Mouse (Mus musculus) brain, embryonic 18.5 days (tissue): ENCODE data around the gene Pink1.

Experiments used
- DNase-seq: peaks from one replicate; pipeline ENCODE4 v3.0.0-alpha.2; 2012; ENCODE audit warnings: low read depth, low spot score

The Pink1 gene

GRCm38 (mm10) chr4:138313795-138314194 is 12.3 kb downstream of the Pink1 start:
- no peak for DNase-seq

GRCm38 (mm10) chr4:138313021-138313420 is 13.1 kb downstream of the Pink1 start:
- DNase-seq = no peak

DNA sequence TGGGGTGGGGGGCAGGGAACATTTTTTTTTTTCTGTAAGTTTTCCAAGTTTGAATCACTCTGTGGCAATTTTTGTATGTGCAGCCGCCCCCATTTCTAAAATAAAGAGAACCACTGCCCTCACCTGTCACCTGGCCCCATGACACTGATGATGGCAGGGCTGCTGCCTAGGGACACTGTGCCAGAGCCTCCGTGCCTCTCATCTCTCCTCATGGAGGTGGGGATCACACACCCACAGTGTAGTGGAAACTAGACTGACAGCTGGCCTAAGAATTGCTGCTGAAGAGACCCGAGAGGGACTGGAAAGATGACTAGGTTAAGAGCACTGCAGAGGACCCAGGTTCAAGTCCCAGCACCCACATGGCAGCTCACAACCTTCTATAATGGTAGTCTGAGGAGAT is 14.0 kb downstream of the Pink1 start:
- DNase-seq = no peak

GRCm38 (mm10) chr4:138311595-138311994 is 14.5 kb downstream of the Pink1 start:
- DNase-seq = no peak

DNA sequence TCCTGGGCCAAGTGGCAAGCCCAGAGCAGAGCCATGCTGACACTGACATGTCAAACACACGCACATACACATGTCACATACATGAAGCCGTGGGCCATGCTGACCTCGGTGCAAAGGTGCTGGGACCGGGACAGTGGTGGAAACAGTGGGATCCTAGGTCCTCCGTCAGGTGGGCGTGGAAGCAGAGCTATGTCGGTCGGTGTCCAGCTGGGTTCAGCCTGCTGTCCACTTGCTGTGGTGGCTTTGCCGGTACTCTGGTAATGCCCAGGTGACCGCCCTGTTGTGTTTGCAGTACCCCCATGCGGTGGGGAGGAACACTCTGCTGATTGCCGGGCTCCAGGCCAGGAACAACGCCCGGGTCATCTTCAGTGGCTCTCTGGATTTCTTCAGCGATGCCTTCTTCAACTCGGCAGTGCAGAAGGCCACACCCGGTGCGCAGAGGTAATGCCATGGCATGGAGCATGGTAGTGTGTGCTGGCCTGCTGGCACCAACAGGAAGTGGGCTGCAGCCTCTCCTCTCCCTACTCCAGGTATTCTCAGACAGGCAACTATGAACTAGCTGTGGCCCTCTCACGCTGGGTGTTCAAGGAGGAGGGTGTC is 15.7 kb downstream of the Pink1 start:
- no peak for DNase-seq

DNA sequence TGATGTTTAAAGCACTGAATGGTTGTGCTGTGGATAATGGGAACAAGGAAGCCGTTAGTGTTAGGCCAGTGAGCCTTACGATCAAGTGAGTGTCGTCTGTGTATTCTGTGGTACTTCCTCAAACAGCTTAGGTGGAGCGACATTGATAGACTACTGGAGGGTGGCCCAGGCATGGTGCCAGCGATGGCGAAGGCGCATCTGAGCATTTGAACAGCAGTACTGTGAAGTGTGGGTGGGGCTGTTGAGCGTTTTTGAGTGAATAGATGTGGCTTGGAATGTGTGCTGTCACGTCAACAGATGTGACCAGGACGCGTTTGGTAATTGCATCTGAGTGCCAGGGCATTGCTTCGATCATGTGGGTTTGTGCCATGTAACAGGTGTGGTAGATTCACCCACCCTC is 18.4 kb downstream of the Pink1 start:
- no peak for DNase-seq

DNA sequence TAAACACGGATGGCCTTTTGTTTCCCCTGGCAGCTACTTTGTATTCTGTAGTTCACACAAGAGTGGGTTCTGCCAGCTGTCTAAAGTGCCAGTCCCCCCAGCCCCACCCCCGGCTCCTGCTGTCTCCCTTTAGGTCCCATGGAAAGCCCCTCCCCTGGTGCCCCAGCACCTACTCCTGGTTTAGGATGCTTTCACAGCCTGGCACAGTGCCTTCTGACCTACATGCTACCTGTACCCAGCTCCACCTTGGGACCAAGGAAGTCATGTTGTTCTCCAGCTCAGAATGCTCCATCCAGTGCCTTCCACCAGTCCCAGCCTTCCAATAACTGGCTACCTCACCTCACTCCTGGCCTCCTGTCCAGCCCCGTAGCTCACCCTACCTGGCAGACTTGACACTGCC is 19.1 kb downstream of the Pink1 start:
- no peak for DNase-seq

GRCm38 (mm10) chr4:138304340-138305104 is 21.6 kb downstream of the Pink1 start, which contains the start of gene Ddost:
TSS of gene Ddost (plus strand) at chr4:138304730.
- peak; percentile 99 for DNase-seq

DNA sequence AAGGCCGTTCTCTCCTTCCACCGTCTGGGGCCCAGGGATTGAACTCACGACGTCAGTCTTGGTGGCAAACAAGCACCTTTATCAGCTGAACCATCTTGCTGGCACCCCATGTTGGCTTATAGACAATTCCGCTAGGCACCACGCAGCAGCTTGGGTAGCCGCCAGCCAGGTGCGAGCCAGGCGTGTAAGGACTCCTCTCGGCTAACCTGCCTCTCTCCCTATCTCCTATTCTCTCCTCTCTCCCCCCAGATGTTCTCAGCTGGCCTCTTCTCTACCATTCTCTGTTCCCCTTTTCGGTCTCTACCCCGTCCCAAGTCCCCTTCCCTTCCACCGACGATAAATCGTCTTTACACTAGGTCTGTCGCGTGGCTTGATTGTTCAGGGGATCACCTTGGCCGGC is 22.4 kb downstream of the Pink1 start:
- DNase-seq = no peak

DNA sequence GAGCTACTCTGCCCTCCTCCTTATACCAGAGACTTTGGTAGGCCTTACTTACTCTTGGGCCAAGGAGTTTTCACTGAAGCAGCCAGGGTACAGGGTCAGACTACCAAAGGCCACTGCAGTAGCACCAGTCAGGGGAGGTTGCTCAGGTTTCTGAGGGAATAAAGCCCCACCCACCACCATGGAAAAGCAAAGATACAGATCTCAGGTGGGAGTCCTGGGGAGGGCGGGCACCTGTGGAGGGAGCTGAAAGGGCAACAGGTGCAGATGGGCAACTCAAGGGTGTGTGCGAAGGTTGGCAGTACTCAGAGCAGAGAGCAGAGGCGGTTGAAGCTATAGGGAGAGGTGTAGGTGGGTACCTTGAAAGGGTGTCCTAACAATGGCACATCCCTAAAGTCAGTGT is 23.1 kb downstream of the Pink1 start:
- no peak for DNase-seq

- no peak for DNase-seq
Measured at GRCm38 (mm10) chr4:138301271-138301780, 24.8 kb downstream of the Pink1 start.

- no peak for DNase-seq
Measured at GRCm38 (mm10) chr4:138293949-138294550, 32.1 kb downstream of the Pink1 start.

GRCm38 (mm10) chr4:138293261-138293948 is 32.7 kb downstream of the Pink1 start:
- peak; percentile 39 for DNase-seq

DNA sequence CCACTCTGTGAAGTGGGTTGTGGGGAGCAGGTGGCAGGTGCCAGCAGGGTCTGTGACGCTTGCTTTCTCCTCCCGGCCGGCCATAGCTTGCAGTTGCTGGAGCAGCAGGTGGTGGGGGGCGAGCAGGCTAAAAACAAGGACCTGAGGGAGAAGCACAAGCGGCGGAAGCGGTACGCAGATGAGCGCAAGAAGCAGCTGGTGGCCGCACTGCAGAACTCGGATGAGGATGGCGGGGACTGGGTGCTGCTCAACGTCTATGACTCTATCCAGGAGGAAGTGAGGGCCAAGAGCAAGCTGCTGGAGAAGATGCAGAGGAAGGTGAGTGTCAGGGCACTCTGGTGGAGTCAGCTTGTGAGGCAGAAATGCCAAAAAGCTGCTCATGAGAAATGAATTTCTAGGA is 34.1 kb downstream of the Pink1 start:
- no peak for DNase-seq

DNA sequence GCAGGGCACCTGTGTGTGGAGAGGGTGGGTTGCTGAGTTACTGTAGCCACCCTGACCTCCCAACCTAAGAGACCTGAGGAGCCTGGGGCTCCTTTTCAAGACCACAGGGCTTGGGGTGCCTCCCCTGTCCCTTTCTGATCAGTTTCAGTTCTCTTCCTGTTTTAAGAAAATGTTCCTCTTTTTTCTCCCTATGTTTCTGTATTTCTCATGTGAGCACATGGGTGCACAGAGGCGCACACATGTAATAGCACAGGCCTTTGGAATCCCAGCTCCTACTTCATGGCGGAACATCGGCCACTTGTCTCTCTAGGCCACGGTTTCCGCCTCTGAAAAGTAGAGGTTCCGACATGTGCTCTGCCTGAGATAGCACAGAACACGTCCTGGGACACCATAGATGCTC is 37.4 kb downstream of the Pink1 start:
- no peak for DNase-seq

- DNase-seq = no peak
Measured at GRCm38 (mm10) chr4:138286411-138286810, 39.7 kb downstream of the Pink1 start.

DNA sequence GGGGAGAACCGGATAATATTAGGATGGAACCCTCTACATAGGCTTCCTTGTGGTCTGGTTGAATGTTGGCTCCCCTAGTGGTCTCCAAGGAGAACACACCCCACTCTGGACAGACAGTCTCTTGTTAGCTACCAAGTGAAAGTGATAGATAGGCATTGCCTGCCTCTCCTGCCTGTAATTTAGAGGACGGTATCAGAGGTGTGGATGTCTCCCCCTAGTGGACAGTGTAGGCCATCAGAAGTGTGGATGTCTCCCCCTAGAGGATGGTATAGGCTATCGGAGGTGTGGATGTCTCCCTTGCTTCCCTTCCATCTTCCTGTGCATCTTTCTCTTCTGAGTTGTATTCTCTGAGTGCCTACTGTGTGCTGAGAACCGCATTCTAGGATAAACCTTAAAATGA is 43.3 kb downstream of the Pink1 start:
- DNase-seq = peak; percentile 30

DNA sequence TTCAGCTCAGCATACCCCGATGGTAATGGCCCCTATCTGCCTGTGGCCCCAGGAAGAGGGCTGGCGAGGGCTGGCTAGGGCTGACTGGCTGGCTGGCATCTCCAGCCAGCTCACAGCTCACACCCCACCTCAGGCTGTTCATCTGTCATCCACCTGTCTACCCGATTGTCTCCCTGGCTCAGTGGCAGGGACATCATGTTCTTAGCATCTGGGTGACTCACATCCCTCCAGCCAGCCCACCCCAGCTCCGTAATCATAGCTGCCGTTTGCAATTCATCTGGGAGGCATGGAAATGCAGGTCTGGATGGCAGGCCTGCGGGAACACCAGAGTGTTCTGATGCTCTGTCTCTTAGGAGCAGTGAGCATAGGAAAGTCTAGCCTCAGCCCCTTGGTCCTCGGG is 47.8 kb downstream of the Pink1 start:
- no peak for DNase-seq

GRCm38 (mm10) chr4:138272011-138272997 is 53.8 kb downstream of the Pink1 start:
- DNase-seq = no peak

DNA sequence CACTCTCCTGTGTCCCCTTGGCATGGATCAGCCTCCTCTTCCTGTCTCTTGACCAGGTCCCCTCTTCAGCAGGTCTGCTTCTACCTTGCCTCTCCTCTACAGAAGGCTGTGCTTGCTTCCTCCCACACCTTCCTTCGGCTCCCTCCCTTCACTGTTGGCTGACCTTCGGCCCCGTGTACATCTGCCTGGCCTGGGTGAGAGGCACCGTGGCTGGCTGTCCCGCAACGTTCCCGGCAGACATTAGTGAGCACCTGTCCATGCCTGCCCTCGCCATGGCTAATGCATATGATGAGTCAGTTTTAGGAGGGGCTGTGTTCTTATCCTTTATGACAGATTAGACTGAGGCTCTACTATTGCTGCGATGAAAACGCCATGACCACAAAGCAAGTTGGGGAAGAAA is 58.2 kb downstream of the Pink1 start:
- DNase-seq = no peak
